Mouse (Mus musculus) natural killer cell, adult 2 months (primary cell): ENCODE data around the gene Il17c.

Source experiments
- DNase-seq, 2 experiments: peaks; one replicate each; pipeline ENCODE4 v3.0.0; 2022; ENCODE audit warnings: low spot score in 2 of 2

Il17c gene

DNA sequence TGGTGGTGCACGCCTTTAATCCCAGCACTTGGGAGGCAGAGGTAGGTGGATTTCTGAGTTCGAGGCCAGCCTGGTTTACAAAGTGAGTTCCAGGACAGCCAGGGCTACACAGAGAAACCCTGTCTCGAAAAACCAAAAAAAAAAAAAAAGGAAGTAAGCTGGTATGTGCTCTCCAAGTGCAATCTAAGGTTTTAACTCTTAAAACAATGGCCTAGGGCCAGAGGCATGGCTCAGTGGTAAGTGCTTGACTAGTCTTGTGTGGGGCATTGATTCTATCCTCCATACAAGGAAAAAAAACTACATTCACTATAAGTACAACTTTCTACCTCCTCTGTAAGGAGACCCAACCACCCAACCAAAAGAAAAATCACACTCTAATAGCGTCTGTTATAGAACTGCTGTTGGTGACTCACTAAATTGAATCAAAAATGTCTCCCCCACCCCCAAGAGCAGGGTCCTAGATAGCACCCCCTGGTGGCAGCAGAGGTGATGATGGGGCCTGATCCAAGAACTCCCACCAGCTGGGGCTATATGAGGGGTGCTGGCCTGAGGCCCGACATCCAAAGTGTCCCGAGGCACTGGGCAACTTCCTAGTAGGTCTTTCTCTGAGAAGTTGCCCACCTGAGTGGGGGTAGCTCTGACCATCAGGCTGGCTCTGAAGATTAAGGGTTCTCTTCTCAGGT, 37.5 kb downstream of the Il17c start:
- DNase-seq: peak; percentile 51 to 67

DNA sequence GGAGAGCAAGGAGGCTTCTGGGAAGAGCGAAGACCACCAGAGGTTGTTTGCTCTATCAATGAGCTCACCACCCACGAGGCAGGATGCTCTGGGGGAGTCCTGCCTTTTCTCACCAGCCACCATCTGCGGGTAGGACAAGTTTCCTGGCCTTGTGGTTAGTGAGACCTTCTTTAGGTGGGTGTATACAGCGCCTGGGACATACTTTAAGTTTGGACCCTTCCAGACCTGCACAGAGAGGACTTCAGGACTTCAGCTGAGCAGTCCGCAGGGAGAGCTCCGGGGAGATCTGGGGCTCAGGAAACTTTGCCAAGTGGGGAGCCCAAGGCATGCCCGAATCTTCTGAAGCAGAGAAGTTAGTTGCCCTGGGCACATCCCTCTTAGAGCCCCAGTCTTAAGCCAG, 38.2 kb downstream of the Il17c start:
- DNase-seq: peak in 1 of 2 experiments; percentile 41

DNA sequence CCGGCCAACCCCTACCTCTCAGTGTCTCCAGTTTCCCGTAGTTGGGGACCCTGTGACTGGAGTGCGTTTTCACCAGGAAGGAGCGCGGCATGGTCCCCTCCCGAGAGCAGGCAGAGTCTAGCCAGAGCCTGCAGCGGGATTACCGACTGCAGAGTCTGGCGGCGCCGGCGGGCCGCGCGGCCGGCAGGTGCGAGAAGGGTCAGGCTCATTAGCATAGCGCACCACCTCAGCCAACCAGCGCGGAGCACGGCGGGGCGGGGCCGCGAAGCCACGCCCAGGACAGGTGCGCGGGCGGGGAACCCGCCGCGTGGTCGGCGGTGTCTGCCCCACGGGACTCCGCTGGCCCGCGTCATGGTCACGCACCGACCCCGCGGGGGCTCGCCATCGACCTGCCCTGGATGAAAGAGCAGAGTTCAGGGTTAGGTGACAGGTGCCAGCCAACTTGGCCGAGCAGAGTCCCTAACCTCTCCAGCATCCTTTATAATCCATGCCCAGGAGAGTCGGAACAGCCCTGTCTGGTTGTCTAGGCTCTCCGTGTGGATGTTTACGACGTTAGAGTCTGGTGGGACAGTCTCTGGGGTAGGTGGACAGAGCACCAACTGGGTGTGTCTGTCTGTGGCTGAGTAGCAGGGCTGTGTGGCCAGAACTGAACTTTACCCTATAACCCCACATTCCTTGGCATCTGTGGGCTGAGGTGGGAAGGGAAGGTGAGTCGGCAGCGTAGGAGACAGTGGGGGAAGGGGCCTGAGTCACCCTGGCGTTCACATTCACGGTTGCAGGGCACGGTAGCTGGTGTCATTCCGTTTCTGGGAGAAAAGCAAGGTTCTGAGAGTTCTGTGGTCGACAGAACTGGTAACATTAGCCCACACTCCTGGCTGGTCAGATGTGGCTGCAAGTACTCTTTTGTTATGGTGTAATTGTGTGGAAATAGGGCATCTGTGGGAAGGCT, 39.0 kb downstream of the Il17c start, which contains the start of gene Snai3:
Gene Snai3, minus strand, starts transcription at position 210 of the 949 bp plus-strand sequence.
- peak; percentile 45 to 79 for DNase-seq

DNA sequence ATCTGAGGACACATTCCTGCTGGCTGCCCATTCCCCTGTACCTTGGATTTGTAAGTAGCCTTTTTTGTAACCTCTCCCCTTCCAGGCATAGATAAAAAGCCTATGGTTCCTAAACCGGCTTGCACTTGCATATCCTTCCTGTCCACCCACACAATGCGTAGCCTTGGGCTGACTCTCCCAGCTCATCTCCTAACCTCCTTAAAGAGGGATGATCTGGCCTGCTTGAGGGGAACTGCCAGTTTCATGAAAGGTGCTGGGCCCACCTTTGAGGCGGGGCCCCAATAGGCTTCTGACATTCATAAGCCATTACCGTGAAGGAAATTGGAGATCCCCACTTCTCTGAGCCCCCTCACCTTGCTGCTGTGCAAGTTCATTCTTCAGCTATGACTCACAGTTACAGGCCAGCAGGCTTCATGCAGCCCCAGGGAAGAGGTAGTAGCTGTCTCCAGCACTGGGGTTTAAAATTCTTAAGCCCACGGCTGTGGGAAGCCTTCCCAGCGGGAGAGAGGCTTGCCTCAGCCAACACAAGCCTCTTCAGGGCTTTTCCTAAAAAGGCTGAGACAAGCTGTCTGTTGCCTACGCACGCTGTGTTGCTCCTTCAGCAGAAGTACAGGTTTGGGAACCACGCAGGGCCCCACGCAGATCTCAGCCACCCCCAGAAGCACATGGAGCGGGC, 39.8 kb downstream of the Il17c start:
- no peak for DNase-seq

DNA sequence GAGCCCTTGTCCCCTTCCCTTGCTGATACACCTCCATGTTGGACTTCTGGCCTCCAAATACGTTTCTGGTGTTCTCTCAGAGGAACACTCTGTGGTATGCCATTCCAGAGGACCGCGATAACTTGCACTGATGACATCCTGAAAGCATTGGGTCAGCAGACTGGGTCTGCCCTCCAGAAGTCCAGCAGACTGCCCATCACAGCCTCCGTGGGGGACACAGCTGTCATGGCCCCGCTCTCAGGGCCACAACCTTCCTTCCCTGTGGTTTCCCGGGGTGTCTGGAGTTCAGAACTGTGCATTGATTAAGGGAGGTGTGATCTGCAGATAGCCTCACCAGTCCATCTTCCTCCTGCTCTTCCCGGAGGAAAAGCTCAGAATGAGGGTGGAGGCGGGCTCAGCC, 40.7 kb downstream of the Il17c start:
- DNase-seq: no peak

DNA sequence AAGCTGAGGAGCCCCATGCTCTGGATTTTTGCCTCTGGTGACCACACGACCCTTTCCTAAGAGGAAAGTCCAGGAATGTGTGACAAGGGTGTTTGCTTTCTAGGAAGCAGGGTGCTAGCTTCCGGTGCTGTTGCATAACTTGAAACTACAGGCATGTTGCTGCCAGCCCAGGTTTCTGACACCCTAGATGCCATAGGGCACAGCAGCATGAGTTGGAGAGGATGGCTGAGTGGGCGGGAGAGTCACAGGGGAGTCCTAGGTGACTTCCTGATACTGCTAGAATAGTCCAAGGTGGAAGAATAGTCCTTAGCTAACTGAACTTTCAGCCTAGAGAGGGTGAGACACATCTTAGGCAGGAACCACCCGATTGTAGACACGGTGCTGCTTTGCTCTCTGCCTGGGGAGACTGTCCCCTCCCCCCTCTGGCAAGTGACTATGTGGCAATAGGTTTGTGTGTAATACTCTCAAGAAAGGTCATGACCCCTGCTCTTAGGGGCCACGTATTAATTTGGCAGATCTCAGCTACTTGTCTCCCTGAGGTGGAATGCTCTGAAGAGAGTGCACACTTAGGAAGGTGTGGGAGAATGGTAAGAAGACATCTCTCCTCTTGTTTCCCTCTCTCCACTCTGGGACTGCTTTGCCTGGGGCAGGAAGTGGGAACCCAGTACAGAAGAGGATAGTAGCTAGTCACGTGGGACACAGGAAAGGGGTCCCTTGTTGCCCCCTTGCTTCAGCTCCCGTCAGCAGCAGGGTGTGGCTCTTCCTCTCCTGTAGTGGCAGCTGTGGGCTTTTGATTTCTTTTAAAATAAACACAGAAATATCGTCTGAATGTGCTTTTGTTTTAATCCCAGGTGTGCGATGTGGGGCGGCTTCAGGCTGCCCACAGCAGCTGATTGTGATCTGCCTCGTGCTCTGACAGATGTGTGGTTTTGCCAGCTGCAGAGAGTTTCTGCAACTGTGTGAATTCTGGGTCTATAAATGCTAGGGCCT, 42.1 kb downstream of the Il17c start:
- DNase-seq: peak; percentile 21 to 27

DNA sequence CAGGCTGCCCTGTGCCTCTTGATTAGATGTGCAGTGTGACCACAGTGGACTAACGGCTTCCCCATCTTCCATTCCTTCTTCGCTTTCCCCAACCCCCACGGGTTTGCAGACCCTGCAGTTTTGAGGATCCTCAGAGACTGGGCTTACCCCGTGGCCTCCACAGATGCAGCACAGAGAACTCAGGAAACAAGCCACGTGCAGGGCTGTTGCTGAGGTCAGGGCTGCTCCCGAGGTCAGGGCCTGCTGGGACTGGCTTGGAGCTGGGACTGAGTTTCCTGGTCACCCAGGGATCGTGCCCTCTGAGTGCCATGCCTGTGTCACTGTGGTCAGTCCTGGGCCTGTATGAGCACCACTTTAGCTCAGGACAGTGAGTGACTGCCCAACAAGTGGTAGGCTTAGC, 43.2 kb downstream of the Il17c start:
- DNase-seq: no peak

DNA sequence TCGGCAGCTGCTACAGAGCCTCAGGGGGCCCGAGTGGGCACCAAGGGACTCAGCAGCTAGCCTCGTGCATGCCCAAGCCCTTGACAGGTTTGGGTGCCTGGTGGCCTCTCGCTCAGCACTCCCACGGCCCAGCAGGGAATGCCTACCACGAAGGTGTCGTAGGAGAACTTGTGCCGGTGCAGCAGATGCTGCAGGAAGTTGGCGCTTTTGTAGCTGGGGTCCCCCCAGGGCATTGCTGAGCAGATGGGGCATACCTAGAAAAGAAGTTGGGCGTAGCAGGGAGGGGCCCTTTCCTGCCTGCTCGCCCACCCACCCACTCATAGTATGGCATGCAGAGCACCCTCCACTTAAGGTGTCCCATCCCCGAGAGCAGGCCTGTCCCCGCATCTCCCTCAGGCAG, 46.0 kb downstream of the Il17c start:
- no peak for DNase-seq

DNA sequence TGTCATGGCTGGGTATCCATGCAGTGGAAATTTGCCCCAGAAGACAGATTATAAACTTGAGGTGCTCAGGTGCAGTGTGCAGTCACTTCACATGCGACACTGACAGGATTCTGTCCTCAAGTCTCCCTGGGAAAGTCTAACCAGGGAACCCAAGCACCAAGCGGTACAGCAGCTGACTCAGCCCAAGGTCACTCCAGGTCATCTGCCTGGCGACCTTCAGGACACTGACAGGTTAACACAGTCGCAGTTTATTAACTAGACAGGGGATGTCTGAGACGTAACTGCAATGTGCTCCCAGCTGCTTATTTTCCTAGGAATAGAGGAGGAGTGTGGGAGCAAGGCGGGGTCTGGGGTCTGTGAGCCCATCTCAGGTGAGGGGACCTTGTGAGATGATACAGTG, 47.6 kb downstream of the Il17c start:
- no peak for DNase-seq

DNA sequence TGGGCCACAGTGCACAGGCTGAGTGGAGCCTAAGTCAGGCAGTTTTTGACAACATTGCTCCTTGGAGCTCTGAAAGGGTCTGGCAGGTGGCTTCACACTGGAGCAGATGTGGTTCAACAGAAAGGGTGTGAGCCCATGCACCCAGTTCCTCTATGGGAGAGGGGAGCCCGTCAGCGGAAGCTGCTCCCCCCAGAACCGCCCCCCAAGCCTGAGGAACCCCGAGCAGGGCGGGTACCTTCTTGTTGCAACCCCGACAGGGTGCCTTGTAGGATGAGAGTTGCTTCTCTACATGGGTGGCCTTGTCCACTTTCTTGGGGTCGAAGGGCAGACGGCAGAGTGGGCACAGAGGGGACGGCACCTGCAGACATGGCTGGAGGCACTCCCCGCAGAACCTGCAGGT, 48.1 kb downstream of the Il17c start:
- no peak for DNase-seq

DNA sequence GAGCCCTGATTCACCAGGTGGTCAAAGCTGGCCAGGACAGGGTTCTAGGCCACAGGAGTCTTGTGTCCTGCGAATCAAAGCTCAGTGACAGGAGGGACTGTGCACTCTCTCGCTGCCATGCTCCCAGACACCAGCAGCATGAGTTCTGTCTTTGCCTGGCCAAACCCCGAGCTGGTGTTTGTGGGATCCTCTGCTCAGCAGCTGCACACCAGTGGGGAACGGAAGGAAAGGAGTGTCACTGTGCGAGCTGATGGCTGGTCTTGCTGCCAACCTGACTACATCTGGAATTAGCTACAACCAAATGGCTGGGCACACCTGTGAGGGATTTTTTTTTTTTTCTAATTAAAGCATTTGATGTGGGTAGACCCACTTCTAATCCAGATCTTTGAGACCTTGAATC, 48.9 kb downstream of the Il17c start:
- no peak for DNase-seq
